Mouse (Mus musculus) hindbrain, embryonic 12.5 days (tissue): ENCODE results near the gene Gm5416. TPM values are rescaled to one million over a fixed set of nuclear protein-coding genes. Genes with fewer than 3 reads are reported as not detected.
"Not testable (repeated sequence)": the region's sequence is repeated elsewhere in the genome, so short reads cannot be mapped to it uniquely, and the experiment has no call there.

Source experiments
- ATAC-seq: fragments of 200-750 bp; cut with Nextera tagmentation; 2 replicates; pipeline ENCODE4 v1.8.0; 2017; ENCODE audit warnings: moderate TSS enrichment; ENCODE audit not compliant: low FRiP score
- H3K27ac ChIP-seq: fragments of 300-500 bp; sonication (generic); 2 replicates; pipeline ENCODE4 v1.5.1; 2016; ENCODE audit warnings: mild to moderate bottlenecking
- H3K27me3 ChIP-seq: fragments of 300-500 bp; sonication (generic); 2 replicates; pipeline ENCODE4 v1.6.1; 2016; ENCODE audit warnings: mild to moderate bottlenecking
- H3K36me3 ChIP-seq: fragments of 300-500 bp; sonication (generic); 2 replicates; pipeline ENCODE4 v1.6.1; 2016; ENCODE audit warnings: mild to moderate bottlenecking
- H3K4me1 ChIP-seq: fragments of 300-500 bp; sonication (generic); 2 replicates; pipeline ENCODE4 v1.6.1; 2016
- H3K4me2 ChIP-seq: fragments of 300-500 bp; sonication (generic); replicated peaks from 2 replicates; pipeline ENCODE4 v1.6.1; 2016; ENCODE audit warnings: mild to moderate bottlenecking
- H3K4me3 ChIP-seq: fragments of 300-500 bp; sonication (generic); 2 replicates; pipeline ENCODE4 v1.5.1; 2016; ENCODE audit warnings: mild to moderate bottlenecking
- H3K9ac ChIP-seq: fragments of 300-500 bp; sonication (generic); 2 replicates; pipeline ENCODE4 v1.6.1; 2016; ENCODE audit warnings: mild to moderate bottlenecking, moderate library complexity
- H3K9me3 ChIP-seq: fragments of 300-500 bp; sonication (generic); replicated peaks from 2 replicates; pipeline ENCODE4 v1.6.1; 2016; ENCODE audit warnings: mild to moderate bottlenecking
- WGBS: fragments of 180-500 bp; shearing (Covaris S2); methylation state at CpG from one replicate; pipeline ENCODE4 v1.1.7; 2016; 5-methylcytosine and 5-hydroxymethylcytosine counted together
- polyA plus RNA-seq: library from polyadenylated mRNA; unstranded; fragments of >200 nt; fragmentation: Nextera tagmentation; extraction: Ambion mirVana; gene quantifications from 2 replicates; pipeline ENCODE4 v1.2.1, GENCODE M21; 2016

Gm5416 gene
- polyA plus RNA-seq: not detected in 2 replicates

- H3K4me2 ChIP-seq: no peak within 1 kb of the TSS
- no peak within 1 kb of the TSS for H3K27ac ChIP-seq
- no peak within 1 kb of the TSS for H3K9ac ChIP-seq
- no peaks in the 10 kb centered on the region for H3K9me3 ChIP-seq
- no peaks in the 10 kb centered on the region for H3K4me1 ChIP-seq
- ATAC-seq: no peak
- H3K4me3 ChIP-seq: no peak within 1 kb of the TSS
- 80% methylated on average over 2 of the region's 2 CpGs for WGBS
- no peaks in the 10 kb centered on the region for H3K36me3 ChIP-seq
- H3K27me3 ChIP-seq: no peaks in the 10 kb centered on the region
Observed at GRCm38 (mm10) chr16:36209967-36210453, at the start of gene Gm5416. Gene Gm5416 (plus strand): TSS chr16:36210403.

- H3K4me1 ChIP-seq, H3K36me3 ChIP-seq, H3K9me3 ChIP-seq, H3K27ac ChIP-seq, ATAC-seq, H3K4me3 ChIP-seq, H3K9ac ChIP-seq, H3K27me3 ChIP-seq, H3K4me2 ChIP-seq: not testable (repeated sequence)
- WGBS: 86% methylated on average over 10 of the region's 10 CpGs
Observed at GRCm38 (mm10) chr16:36167841-36168240, 42.4 kb upstream of the Gm5416 start.

GRCm38 (mm10) chr16:36176108-36176507, 34.1 kb upstream of the Gm5416 start:
- no peaks in the 10 kb centered on the region for H3K36me3 ChIP-seq
- no peaks in the 10 kb centered on the region for H3K4me1 ChIP-seq
- no peak for ATAC-seq
- H3K27me3 ChIP-seq: no peaks in the 10 kb centered on the region
- no peaks in the 10 kb centered on the region for H3K9me3 ChIP-seq
- no peak overlapping the region for H3K4me3 ChIP-seq
- H3K9ac ChIP-seq: no peak overlapping the region
- H3K27ac ChIP-seq: no peak overlapping the region
- H3K4me2 ChIP-seq: no peak overlapping the region

GRCm38 (mm10) chr16:36179910-36180309, 30.3 kb upstream of the Gm5416 start:
- no peaks in the 10 kb centered on the region for H3K9me3 ChIP-seq
- no peaks in the 10 kb centered on the region for H3K4me1 ChIP-seq
- WGBS: 81% methylated on average over 2 of the region's 2 CpGs
- no peak overlapping the region for H3K9ac ChIP-seq
- no peaks in the 10 kb centered on the region for H3K27me3 ChIP-seq
- no peak overlapping the region for H3K4me3 ChIP-seq
- H3K36me3 ChIP-seq: no peaks in the 10 kb centered on the region
- H3K27ac ChIP-seq: no peak overlapping the region
- H3K4me2 ChIP-seq: no peak overlapping the region
- no peak for ATAC-seq

- not testable (repeated sequence) for ATAC-seq, H3K4me1 ChIP-seq, H3K36me3 ChIP-seq, H3K9ac ChIP-seq, H3K27ac ChIP-seq, H3K9me3 ChIP-seq, H3K4me3 ChIP-seq, H3K4me2 ChIP-seq, H3K27me3 ChIP-seq
- 88% methylated on average over 4 of the region's 4 CpGs for WGBS
Observed at GRCm38 (mm10) chr16:36183912-36184311, 26.3 kb upstream of the Gm5416 start, which contains the start of gene Gm5483. Gene Gm5483 (plus strand): TSS chr16:36184212.

DNA sequence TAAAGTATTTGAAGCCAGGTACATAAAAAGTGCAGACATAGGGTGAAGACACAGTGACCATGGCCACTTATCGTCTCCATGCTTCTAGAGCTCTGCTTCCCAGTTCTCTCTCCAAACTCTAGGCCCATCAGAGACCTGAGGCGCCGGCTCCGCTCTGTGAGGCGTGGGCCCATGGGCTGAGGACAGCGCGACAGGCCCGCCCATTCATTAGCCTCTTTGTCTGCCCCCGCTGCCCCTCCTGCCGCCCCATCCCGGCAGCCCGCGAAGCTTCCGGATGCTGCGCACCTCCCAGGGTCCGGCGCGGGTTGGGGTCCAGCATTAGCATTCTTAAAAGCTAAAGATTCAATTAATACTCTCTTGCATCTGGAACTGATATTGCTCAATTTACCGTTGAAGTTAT, 11.0 kb upstream of the Gm5416 start:
- H3K27ac ChIP-seq: no peak overlapping the region
- H3K4me2 ChIP-seq: peak overlapping the region; percentile 43
- no peaks in the 10 kb centered on the region for H3K9me3 ChIP-seq
- H3K4me3 ChIP-seq: no peak overlapping the region
- H3K4me1 ChIP-seq: no peaks in the 10 kb centered on the region
- no peak for ATAC-seq
- no peaks in the 10 kb centered on the region for H3K36me3 ChIP-seq
- H3K9ac ChIP-seq: no peak overlapping the region
- WGBS: 56% methylated on average over 19 of the region's 19 CpGs
- H3K27me3 ChIP-seq: no peaks in the 10 kb centered on the region

DNA sequence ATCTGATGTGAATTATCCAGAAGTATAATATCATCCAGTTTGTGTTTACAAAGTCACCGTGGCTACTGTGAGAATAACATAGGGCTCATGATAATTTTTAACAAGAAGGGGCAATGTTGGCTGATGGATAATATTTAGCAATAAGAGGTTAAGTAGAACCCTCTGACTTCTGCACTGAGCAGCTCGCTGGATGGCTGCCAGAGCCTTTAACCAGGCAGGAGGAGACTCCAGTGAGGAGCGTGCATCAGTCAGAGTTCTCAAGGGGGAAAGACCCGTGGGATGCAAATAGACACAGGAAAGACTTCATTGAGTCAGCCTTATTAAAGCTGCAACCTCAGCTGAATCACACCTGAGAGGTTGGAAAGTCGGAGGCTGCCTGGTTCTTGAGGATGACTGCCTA, 6.4 kb upstream of the Gm5416 start:
- no peaks in the 10 kb centered on the region for H3K9me3 ChIP-seq
- no peak overlapping the region for H3K9ac ChIP-seq
- no peak overlapping the region for H3K4me2 ChIP-seq
- no peak for ATAC-seq
- 84% methylated on average over 5 of the region's 5 CpGs for WGBS
- no peaks in the 10 kb centered on the region for H3K4me1 ChIP-seq
- no peak overlapping the region for H3K27ac ChIP-seq
- H3K27me3 ChIP-seq: no peaks in the 10 kb centered on the region
- H3K36me3 ChIP-seq: no peaks in the 10 kb centered on the region
- H3K4me3 ChIP-seq: no peak overlapping the region

DNA sequence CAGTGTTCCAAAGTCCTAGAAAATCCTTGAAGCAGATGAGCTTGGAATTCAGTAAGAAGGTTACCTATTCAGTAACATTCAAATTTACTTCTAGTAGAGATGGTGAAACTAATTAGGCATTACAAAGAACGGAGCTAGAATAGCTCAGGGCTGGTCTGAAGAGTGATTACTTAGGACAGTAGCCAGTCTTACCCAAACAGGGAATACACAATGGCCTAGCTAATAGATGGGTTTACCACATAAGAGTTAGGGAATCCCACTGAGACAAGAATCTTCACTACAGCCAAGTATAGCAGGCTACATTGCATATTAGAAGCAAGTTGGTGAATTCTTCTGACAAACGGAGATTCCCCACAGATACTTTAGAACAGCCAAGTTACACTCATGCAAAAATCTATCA, 4.5 kb upstream of the Gm5416 start:
- not testable (repeated sequence) for H3K9ac ChIP-seq, H3K27ac ChIP-seq, H3K9me3 ChIP-seq, H3K27me3 ChIP-seq, H3K4me1 ChIP-seq, ATAC-seq, H3K36me3 ChIP-seq, H3K4me2 ChIP-seq, H3K4me3 ChIP-seq
- WGBS: 38% methylated on average over 2 of the region's 2 CpGs

- not testable (repeated sequence) for H3K27ac ChIP-seq, H3K9ac ChIP-seq, H3K4me3 ChIP-seq, H3K9me3 ChIP-seq, H3K27me3 ChIP-seq, H3K36me3 ChIP-seq, H3K4me1 ChIP-seq, ATAC-seq, H3K4me2 ChIP-seq
- 87% methylated on average over 7 of the region's 7 CpGs for WGBS
Observed at GRCm38 (mm10) chr16:36221168-36221567, 11.0 kb downstream of the Gm5416 start, which contains the start of gene 2010005H15Rik. Gene 2010005H15Rik (plus strand): TSS chr16:36221468.

DNA sequence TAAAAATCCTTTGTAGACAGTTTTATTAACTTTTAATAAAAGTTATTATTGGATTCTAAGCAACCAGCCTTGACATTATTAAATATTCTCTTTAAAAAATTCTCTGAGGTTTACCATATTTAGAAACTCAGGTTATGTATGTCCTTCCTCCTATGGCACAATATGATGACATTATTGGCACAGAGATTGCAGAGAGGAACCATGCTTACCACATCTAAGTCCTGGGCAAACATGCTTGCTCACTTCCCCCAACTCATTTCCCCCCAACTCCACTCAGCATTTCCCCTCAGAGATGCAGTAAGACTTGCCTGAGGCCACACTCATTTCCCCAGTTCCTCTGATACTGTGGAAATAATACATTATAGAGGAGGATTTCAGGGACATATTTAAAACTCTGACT, 50.4 kb downstream of the Gm5416 start:
- H3K36me3 ChIP-seq, H3K4me1 ChIP-seq, H3K9me3 ChIP-seq, H3K4me2 ChIP-seq, H3K9ac ChIP-seq, H3K27me3 ChIP-seq, ATAC-seq, H3K27ac ChIP-seq, H3K4me3 ChIP-seq: not testable (repeated sequence)

Other genes with a start within 250 kb of the Gm5416 start
- gene Kpna1, start 231.7 kb upstream of the Gm5416 start, polyA plus RNA-seq: 84.0 and 86.8 TPM in 2 replicates
- 12.6 and 13.2 TPM in 2 replicates for gene Wdr5b, start 169.2 kb upstream of the Gm5416 start, polyA plus RNA-seq
- 172 and 196 TPM in 2 replicates for gene Fam162a, start 138.8 kb upstream of the Gm5416 start, polyA plus RNA-seq
- 56.6 and 61.1 TPM in 2 replicates for gene Ccdc58, start 138.7 kb upstream of the Gm5416 start, polyA plus RNA-seq
- not detected in 2 replicates for gene Csta1, start 79.2 kb upstream of the Gm5416 start, polyA plus RNA-seq
- 0.66 TPM in 1 of 2 replicates, not detected in the other for gene Stfa2l1, start 53.6 kb upstream of the Gm5416 start, polyA plus RNA-seq
- 2.7 and 3.3 TPM in 2 replicates for gene Gm5483, start 26.2 kb upstream of the Gm5416 start, polyA plus RNA-seq
- gene 2010005H15Rik, start 11.1 kb downstream of the Gm5416 start, polyA plus RNA-seq: not detected in 2 replicates
- gene Stfa1, start 66.5 kb downstream of the Gm5416 start, polyA plus RNA-seq: 3.1 and 5.1 TPM in 2 replicates
- not detected in 2 replicates for gene BC117090, start 123.9 kb downstream of the Gm5416 start, polyA plus RNA-seq
- 5.0 and 6.4 TPM in 2 replicates for gene BC100530, start 157.3 kb downstream of the Gm5416 start, polyA plus RNA-seq
- gene Stfa2, start 198.1 kb downstream of the Gm5416 start, polyA plus RNA-seq: 0.87 TPM in 1 of 2 replicates, not detected in the other
- 0.62 TPM in 1 of 2 replicates, not detected in the other for gene Stfa3, start 245.0 kb downstream of the Gm5416 start, polyA plus RNA-seq